ENCODE assay signal across 8 mouse cellular contexts in the genomic region with DNA sequence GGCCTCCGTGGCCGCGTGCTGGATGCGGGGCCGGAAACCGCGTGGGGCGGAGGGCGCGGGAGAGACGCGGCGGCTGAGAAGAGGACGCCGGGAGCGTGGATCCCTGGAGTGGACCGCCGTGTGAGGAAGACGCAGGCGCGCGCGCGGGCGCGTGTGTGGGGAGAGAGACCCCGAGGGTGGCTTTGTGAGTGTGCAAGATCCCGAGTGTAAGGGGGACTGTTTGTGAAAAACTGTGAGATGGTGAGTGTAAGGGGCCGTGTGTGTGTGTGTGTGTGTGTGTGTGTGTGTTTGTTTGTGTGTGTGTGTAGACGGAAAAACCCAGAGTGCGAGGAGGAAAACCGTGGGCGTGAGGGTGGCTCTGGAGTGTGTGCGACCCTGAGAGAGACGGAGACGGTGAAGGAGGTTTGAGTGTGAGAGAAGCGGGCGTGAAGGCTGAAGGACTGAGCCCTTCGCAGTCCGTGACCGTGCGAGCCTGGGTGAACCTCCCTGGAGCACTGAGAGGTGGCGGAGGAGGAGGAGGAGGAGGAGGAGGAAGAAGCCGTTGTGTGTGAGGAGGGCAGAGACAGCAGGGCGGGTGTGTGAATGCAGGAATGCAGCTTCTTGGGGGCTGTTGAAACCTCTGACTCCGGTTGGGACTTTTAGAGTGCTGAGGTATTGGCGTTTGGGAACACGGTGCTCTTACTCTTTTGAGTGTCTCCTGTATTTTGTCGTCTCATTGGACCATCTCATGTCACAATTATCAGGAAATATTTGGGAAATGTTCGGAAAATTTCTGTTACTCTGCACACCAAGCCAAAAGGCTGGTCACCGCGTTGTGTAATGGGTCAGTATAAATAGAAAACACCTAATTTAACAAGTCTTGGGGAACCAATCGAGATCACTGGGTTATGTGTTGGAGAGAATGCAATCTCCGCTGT. TPM values are rescaled to one million over a fixed set of nuclear protein-coding genes. Genes with fewer than 3 reads are reported as not detected.
DNase-seq lines count a peak whose midpoint lies in the region; ATAC-seq and TF ChIP-seq lines count a peak whose summit lies in the region.

No protein-coding gene starts in this region.

- peak; percentile 68 for ATAC-seq in kidney, embryonic 15.5 days (replicated peaks; ENCODE audit: low FRiP score)
- peak; percentile 69 for ATAC-seq in lung, embryonic 14.5 days (ENCODE audit: insufficient read depth)
- peak; percentile 85 for ATAC-seq in neural tube, embryonic 14.5 days (ENCODE audit: low read depth)

- peak; percentile 8 for DNase-seq in spleen, adult 12 weeks (ENCODE audit: low spot score)
- no peak for DNase-seq in spleen, postnatal 14 days (ENCODE audit: low spot score in 2 of 2)
- DNase-seq in cerebellum, adult 9-11 months = peak; percentile 60
- peak; percentile 25 for DNase-seq in gastrocnemius, postnatal 25 days
- DNase-seq in lung, embryonic 14.5 days = peak; percentile 59
- peak; percentile 55 to 61 for DNase-seq in thymus, postnatal 36 days

- peak overlapping the region; percentile 96 for H3K4me2 ChIP-seq in kidney, embryonic 15.5 days
- H3K4me2 ChIP-seq in lung, embryonic 14.5 days = peak overlapping the region; percentile 93
- peak overlapping the region; percentile 91 for H3K4me2 ChIP-seq in neural tube, embryonic 14.5 days (ENCODE audit: low read depth, low read length)

- peaks cover 16% of the 10 kb centered on the region for H3K4me1 ChIP-seq in kidney, embryonic 15.5 days
- H3K4me1 ChIP-seq in lung, embryonic 14.5 days (ENCODE audit: insufficient read depth) = peaks cover 2% of the 10 kb centered on the region; the same call in 1 of the 2 replicates
- H3K4me1 ChIP-seq in neural tube, embryonic 14.5 days (ENCODE audit: control insufficient read depth, insufficient read depth, low read length) = peaks cover 6% of the 10 kb centered on the region; the same call in 1 of the 2 replicates

- H3K27me3 ChIP-seq in kidney, embryonic 15.5 days = no peaks in the 10 kb centered on the region
- no peaks in the 10 kb centered on the region for H3K27me3 ChIP-seq in lung, embryonic 14.5 days (ENCODE audit: insufficient read depth, low read length)
- no peaks in the 10 kb centered on the region for H3K27me3 ChIP-seq in neural tube, embryonic 14.5 days (ENCODE audit: control insufficient read depth, insufficient read depth, low read length)

- peaks cover 3% of the 10 kb centered on the region; the same call in 1 of the 2 replicates for H3K36me3 ChIP-seq in kidney, embryonic 15.5 days
- 0 out of 2 replicates have a peak, but pooled peaks cover 4% of the 10 kb centered on the region for H3K36me3 ChIP-seq in lung, embryonic 14.5 days (ENCODE audit: insufficient read depth)
- no peaks in the 10 kb centered on the region for H3K36me3 ChIP-seq in neural tube, embryonic 14.5 days (ENCODE audit: control insufficient read depth, insufficient read depth, low read length)

- H3K9ac ChIP-seq in kidney, embryonic 15.5 days = peak overlapping the region; percentile 83
- H3K9ac ChIP-seq in lung, embryonic 14.5 days = peak overlapping the region; percentile 88
- H3K9ac ChIP-seq in neural tube, embryonic 14.5 days (replicated peaks; ENCODE audit: low read depth, low read length) = peak overlapping the region; percentile 91

- TF ChIP-seq CTCF in lung, embryonic 14.5 days (IDR thresholded peaks at IDR 0.05; ENCODE audit: low read depth) = no peak

- peak overlapping the region; percentile 86 for H3K27ac ChIP-seq in kidney, embryonic 15.5 days
- peak overlapping the region; percentile 89 for H3K27ac ChIP-seq in lung, embryonic 14.5 days (ENCODE audit: low read depth)
- peak overlapping the region; percentile 95 for H3K27ac ChIP-seq in neural tube, embryonic 14.5 days (ENCODE audit: low read depth, low read length)

- no peaks in the 10 kb centered on the region for H3K9me3 ChIP-seq in kidney, embryonic 15.5 days (replicated peaks)
- no peaks in the 10 kb centered on the region for H3K9me3 ChIP-seq in lung, embryonic 14.5 days (ENCODE audit: low read depth, low read length)
- no peaks in the 10 kb centered on the region for H3K9me3 ChIP-seq in neural tube, embryonic 14.5 days (ENCODE audit: control insufficient read depth, low read length)

- H3K4me3 ChIP-seq in kidney, embryonic 15.5 days (replicated peaks) = peak overlapping the region; percentile 91
- peak overlapping the region; percentile 84 for H3K4me3 ChIP-seq in lung, embryonic 14.5 days (ENCODE audit: low read depth, low read length)
- peak overlapping the region; percentile 75 for H3K4me3 ChIP-seq in neural tube, embryonic 14.5 days (ENCODE audit: low read depth, low read length)

- under 1% methylated on average over 54 of the region's 54 CpGs for WGBS in kidney, embryonic 15.5 days
- WGBS in lung, embryonic 14.5 days = under 1% methylated on average over 53 of the region's 54 CpGs
- 2% methylated on average over 54 of the region's 54 CpGs for WGBS in neural tube, embryonic 14.5 days

RNA-seq across cellular contexts. Expression of a gene that starts 0.6 kb away (rescaled TPM):
- total RNA-seq in gastrocnemius, postnatal 25 days (2021) = 1 to 10 TPM; 7.9 to 8.6 TPM
- polyA plus RNA-seq in kidney, embryonic 15.5 days (2015; fragmentation: Nextera tagmentation; extraction: Ambion mirVana) = 52.7 and 57.3 TPM in 2 replicates
- 80.6 and 85.0 TPM in 2 replicates for polyA plus RNA-seq in lung, embryonic 14.5 days (2014; fragmentation: Nextera tagmentation; extraction: Ambion mirVana)
- polyA plus RNA-seq in neural tube, embryonic 14.5 days (2014; fragmentation: Nextera tagmentation; extraction: Ambion mirVana) = 65.3 and 74.7 TPM in 2 replicates

RNA-seq across cellular contexts. Expression of a gene that starts 19.1 kb away (rescaled TPM):
- total RNA-seq in gastrocnemius, postnatal 25 days (2021) = 1 to 10 TPM; 2.9 to 3.8 TPM
- polyA plus RNA-seq in kidney, embryonic 15.5 days (2015; fragmentation: Nextera tagmentation; extraction: Ambion mirVana) = 12.4 and 13.9 TPM in 2 replicates
- polyA plus RNA-seq in lung, embryonic 14.5 days (2014; fragmentation: Nextera tagmentation; extraction: Ambion mirVana) = 3.5 and 3.8 TPM in 2 replicates
- 5.1 and 14.6 TPM in 2 replicates for polyA plus RNA-seq in neural tube, embryonic 14.5 days (2014; fragmentation: Nextera tagmentation; extraction: Ambion mirVana)

RNA-seq across cellular contexts. Expression of a gene that starts 32.5 kb away (rescaled TPM):
- total RNA-seq in gastrocnemius, postnatal 25 days (2021) = under 1 TPM in 1 of 2 experiments, not detected in 1; 0.46 TPM
- 14.9 and 15.8 TPM in 2 replicates for polyA plus RNA-seq in kidney, embryonic 15.5 days (2015; fragmentation: Nextera tagmentation; extraction: Ambion mirVana)
- polyA plus RNA-seq in lung, embryonic 14.5 days (2014; fragmentation: Nextera tagmentation; extraction: Ambion mirVana) = 29.6 and 31.1 TPM in 2 replicates
- polyA plus RNA-seq in neural tube, embryonic 14.5 days (2014; fragmentation: Nextera tagmentation; extraction: Ambion mirVana) = not detected in 2 replicates

RNA-seq across cellular contexts. Expression of a gene that starts 41.5 kb away (rescaled TPM):
- 1 to 10 TPM; 8.6 to 9.3 TPM for total RNA-seq in gastrocnemius, postnatal 25 days (2021)
- 36.3 and 37.2 TPM in 2 replicates for polyA plus RNA-seq in kidney, embryonic 15.5 days (2015; fragmentation: Nextera tagmentation; extraction: Ambion mirVana)
- 36.7 and 38.6 TPM in 2 replicates for polyA plus RNA-seq in lung, embryonic 14.5 days (2014; fragmentation: Nextera tagmentation; extraction: Ambion mirVana)
- 38.0 and 38.7 TPM in 2 replicates for polyA plus RNA-seq in neural tube, embryonic 14.5 days (2014; fragmentation: Nextera tagmentation; extraction: Ambion mirVana)

RNA-seq across cellular contexts. Expression of a gene that starts 41.5 kb away (rescaled TPM):
- total RNA-seq in gastrocnemius, postnatal 25 days (2021) = 10 to 100 TPM; 22.9 to 23.3 TPM
- 50.7 and 51.8 TPM in 2 replicates for polyA plus RNA-seq in kidney, embryonic 15.5 days (2015; fragmentation: Nextera tagmentation; extraction: Ambion mirVana)
- 48.7 and 53.9 TPM in 2 replicates for polyA plus RNA-seq in lung, embryonic 14.5 days (2014; fragmentation: Nextera tagmentation; extraction: Ambion mirVana)
- 65.7 and 67.8 TPM in 2 replicates for polyA plus RNA-seq in neural tube, embryonic 14.5 days (2014; fragmentation: Nextera tagmentation; extraction: Ambion mirVana)

Comparison
In these comparisons a context has a peak if more than half of its experiments do, and no peak if none do; other contexts are left out.
1. DNase-seq: peak in spleen, adult 12 weeks (single experiment), cerebellum, adult 9-11 months (single experiment), gastrocnemius, postnatal 25 days (single experiment), lung, embryonic 14.5 days (single experiment) and thymus, postnatal 36 days (2 of 2); none in spleen, postnatal 14 days (0 of 2).
2. RNA of a gene that starts 32.5 kb away (polyA plus RNA-seq): 29.6 to 31.1 TPM in lung, embryonic 14.5 days and 14.9 to 15.8 TPM in kidney, embryonic 15.5 days; not detected in neural tube, embryonic 14.5 days; every median in the first group is over 10 times any median in the second.
3. Peak in every context shown above with its lines, with median percentiles within 50 percentile points of each other: ATAC-seq, H3K27ac ChIP-seq, H3K4me2 ChIP-seq, H3K4me3 ChIP-seq and H3K9ac ChIP-seq.